ENCODE assay signal across 7 mouse cellular contexts in the genomic region with DNA sequence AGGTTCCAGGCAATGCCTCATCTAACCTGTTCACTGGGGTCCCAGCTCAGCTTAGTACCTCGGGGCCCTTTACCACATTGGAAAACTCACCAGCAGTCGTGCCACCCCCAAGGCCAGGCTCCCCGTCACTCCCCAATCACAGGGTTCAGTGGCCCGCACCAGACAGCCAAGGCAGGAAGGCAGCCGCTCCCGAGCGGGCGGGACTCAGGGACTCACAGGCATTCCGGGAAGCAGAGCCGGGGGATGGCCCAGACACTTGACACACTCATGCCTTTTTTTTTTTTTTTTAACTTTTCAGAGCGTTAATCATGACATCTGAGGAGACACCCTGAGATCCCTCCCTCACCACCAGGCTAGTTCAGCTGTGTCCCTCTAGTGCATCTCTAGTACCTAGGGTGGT. TPM values are rescaled to one million over a fixed set of nuclear protein-coding genes. Genes with fewer than 3 reads are reported as not detected.
A peak's percentile ranks its signal among the peaks of the same experiment; 100 is the strongest.
DNase-seq lines count a peak whose midpoint lies in the region; ATAC-seq and TF ChIP-seq lines count a peak whose summit lies in the region.

No protein-coding gene starts in this region.

- no peak overlapping the region for H3K9ac ChIP-seq in MEL (ENCODE audit: control insufficient read depth, low read depth, low read length, poor library complexity, severe bottlenecking)
- peak overlapping the region; percentile 97; the same call in 1 of the 2 replicates for H3K9ac ChIP-seq in liver, embryonic 11.5 days (ENCODE audit: low read depth, low read length)
- peak overlapping the region; percentile 31; the same call in 1 of the 2 replicates for H3K9ac ChIP-seq in stomach, postnatal 0 days (ENCODE audit: low read length)

- H3K9me3 ChIP-seq in MEL (replicated peaks; ENCODE audit: insufficient read depth, low read length) = no peaks in the 10 kb centered on the region
- no peaks in the 10 kb centered on the region for H3K9me3 ChIP-seq in liver, embryonic 11.5 days (ENCODE audit: control insufficient read depth, low read length)
- no peaks in the 10 kb centered on the region for H3K9me3 ChIP-seq in stomach, postnatal 0 days (ENCODE audit: control insufficient read depth, low read length)

- H3K4me1 ChIP-seq in MEL (ENCODE audit: control insufficient read depth in 1 of 2, insufficient read depth in 2 of 2, low read length in 2 of 2) = peaks cover 13 to 41% of the 10 kb centered on the region in 2 experiments
- H3K4me1 ChIP-seq in liver, embryonic 11.5 days (replicated peaks; ENCODE audit: control insufficient read depth, insufficient read depth, low read length) = peaks cover 70% of the 10 kb centered on the region
- H3K4me1 ChIP-seq in stomach, postnatal 0 days (replicated peaks; ENCODE audit: control insufficient read depth, insufficient read depth) = peaks cover 11% of the 10 kb centered on the region

- no peak overlapping the region for H3K27ac ChIP-seq in MEL (ENCODE audit: control insufficient read depth, low read depth, low read length)
- H3K27ac ChIP-seq in liver, embryonic 11.5 days (ENCODE audit: low read depth, low read length) = peak overlapping the region; percentile 70; the same call in 1 of the 2 replicates
- H3K27ac ChIP-seq in stomach, postnatal 0 days (replicated peaks) = peak overlapping the region; percentile 35

- no peak for ATAC-seq in liver, embryonic 11.5 days (replicated peaks; ENCODE audit: low FRiP score)
- no peak for ATAC-seq in stomach, postnatal 0 days (ENCODE audit: low FRiP score, low TSS enrichment)

- peak overlapping the region; percentile 77 for H3K4me2 ChIP-seq in liver, embryonic 11.5 days
- peak overlapping the region; percentile 99 for H3K4me2 ChIP-seq in stomach, postnatal 0 days (replicated peaks; ENCODE audit: low read depth)

- H3K4me3 ChIP-seq in MEL (ENCODE audit: control insufficient read depth in 1 of 2, insufficient read depth in 1 of 2, low read depth in 2 of 2, low read length in 2 of 2) = peak overlapping the region in 1 of 2 experiments; percentile 99; a peak in 1 of 4 replicates
- H3K4me3 ChIP-seq in liver, embryonic 11.5 days (ENCODE audit: low read depth, low read length) = peak overlapping the region; percentile 96
- peak overlapping the region; percentile 92 for H3K4me3 ChIP-seq in stomach, postnatal 0 days (ENCODE audit: low read depth, low read length)

- no peak for TF ChIP-seq RAD21 in MEL (IDR thresholded peaks at IDR 0.05; ENCODE audit: low read depth, low read length)

- TF ChIP-seq EP300 in MEL (IDR thresholded peaks at IDR 0.05; ENCODE audit: low read depth in 1 of 2, low read length in 2 of 2) = no peak
- TF ChIP-seq EP300 in stomach, postnatal 0 days (optimal IDR thresholded peaks at IDR 0.05) = no peak

- no peak for TF ChIP-seq CTCF in MEL (IDR thresholded peaks at IDR 0.05 in 2 of 3, conservative IDR thresholded peaks at IDR 0.05 in 1 of 3; ENCODE audit: control insufficient read depth in 1 of 3, insufficient read depth in 1 of 3, low read depth in 2 of 3, low read length in 3 of 3, poor library complexity in 1 of 3, severe bottlenecking in 1 of 3)
- no peak for TF ChIP-seq CTCF in stomach, postnatal 0 days (IDR thresholded peaks at IDR 0.05; ENCODE audit: low read depth)

- no peak for TF ChIP-seq POLR2A in MEL (IDR thresholded peaks at IDR 0.05; ENCODE audit: control insufficient read depth in 1 of 2, insufficient read depth in 1 of 2, low read depth in 1 of 2, low read length in 2 of 2, poor library complexity in 1 of 2)

- peaks cover 47% of the 10 kb centered on the region for H3K79me2 ChIP-seq in MEL (ENCODE audit: control insufficient read depth, insufficient read depth, low read length, poor library complexity)

- H3K36me3 ChIP-seq in MEL (ENCODE audit: control insufficient read depth in 1 of 2, insufficient read depth in 2 of 2, low read length in 2 of 2) = peaks cover 0 to 21% of the 10 kb centered on the region in 2 experiments; a peak in 3 of 4 replicates
- no peaks in the 10 kb centered on the region; the same call in 1 of the 2 replicates for H3K36me3 ChIP-seq in liver, embryonic 11.5 days (ENCODE audit: control insufficient read depth, insufficient read depth, low read length)
- H3K36me3 ChIP-seq in stomach, postnatal 0 days (ENCODE audit: control insufficient read depth, insufficient read depth, low read length) = no peaks in the 10 kb centered on the region

- DNase-seq in MEL (ENCODE audit: low read depth, low spot score) = no peak
- DNase-seq in adrenal gland, postnatal 10 days = peak; percentile 79
- DNase-seq in heart, postnatal 4 days = peak; percentile 52
- DNase-seq in liver, embryonic 11.5 days (ENCODE audit: low spot score) = no peak
- DNase-seq in stomach, postnatal 0 days (ENCODE audit: low spot score) = peak; percentile 74
- DNase-seq in urinary bladder, postnatal 10 days (ENCODE audit: low spot score) = no peak
- no peak for DNase-seq in thymus, postnatal 0 days (ENCODE audit: low spot score)

- H3K27me3 ChIP-seq in MEL (ENCODE audit: control insufficient read depth in 1 of 2, insufficient read depth in 2 of 2, low read length in 2 of 2) = no peaks in the 10 kb centered on the region
- H3K27me3 ChIP-seq in liver, embryonic 11.5 days (replicated peaks; ENCODE audit: control insufficient read depth, insufficient read depth, low read length) = no peaks in the 10 kb centered on the region
- H3K27me3 ChIP-seq in stomach, postnatal 0 days (ENCODE audit: control insufficient read depth, insufficient read depth, low read length) = no peaks in the 10 kb centered on the region

- 45% methylated on average over 11 of the region's 11 CpGs for WGBS in liver, embryonic 11.5 days
- WGBS in stomach, postnatal 0 days = 39% methylated on average over 11 of the region's 11 CpGs

TF ChIP-seq in MEL, 35 proteins besides CTCF, POLR2A, EP300 and RAD21 (continues in another document):
- no peak for TF ChIP-seq GABPA (IDR thresholded peaks at IDR 0.05; ENCODE audit: low read depth, low read length)
- peak; percentile 40; the same call in 1 of the 2 replicates for TF ChIP-seq ZNF384 (IDR thresholded peaks at IDR 0.05; ENCODE audit: low read depth, low read length)
- TF ChIP-seq ELF1 (IDR thresholded peaks at IDR 0.05; ENCODE audit: low read depth, low read length) = no peak
- TF ChIP-seq NELFE (IDR thresholded peaks at IDR 0.05; ENCODE audit: low read depth, low read length) = no peak
- TF ChIP-seq E2F4 (IDR thresholded peaks at IDR 0.05; ENCODE audit: borderline replicate concordance, low read depth, low read length) = no peak
- TF ChIP-seq ZC3H11A (IDR thresholded peaks at IDR 0.05; ENCODE audit: low read depth, low read length) = no peak

RNA-seq across cellular contexts. Expression of a gene that starts 4.4 kb away (rescaled TPM):
- 14.6 and 15.8 TPM in 2 replicates for total RNA-seq in MEL (2012; rRNA removed)
- 10 to 100 TPM in 1 of 2 experiments, not detected in 1; 29.0 TPM for polyA plus RNA-seq in MEL (2012; ENCODE audit: insufficient read depth in 1 of 2, insufficient read length in 2 of 2, low read depth in 1 of 2, low replicate concordance in 2 of 2, missing spikeins in 1 of 2)
- 10 to 100 TPM; 37.5 to 55.7 TPM for total RNA-seq in adrenal gland, postnatal 10 days (2021)
- 10 to 100 TPM; 19.0 to 19.4 TPM for total RNA-seq in heart, postnatal 4 days (2021)
- polyA plus RNA-seq in liver, embryonic 11.5 days (2014; fragmentation: Nextera tagmentation; extraction: Ambion mirVana) = 17.7 and 19.2 TPM in 2 replicates
- polyA plus RNA-seq in stomach, postnatal 0 days (2015; fragmentation: Nextera tagmentation; extraction: Ambion mirVana) = 10.7 and 11.0 TPM in 2 replicates
- 18.3 and 19.7 TPM in 2 replicates for polyA plus RNA-seq in thymus, postnatal 0 days (2015; fragmentation: Nextera tagmentation; extraction: Ambion mirVana)

RNA-seq across cellular contexts. Expression of a gene that starts 14.6 kb away (rescaled TPM):
- total RNA-seq in MEL (2012; rRNA removed) = 77.8 and 108 TPM in 2 replicates
- polyA plus RNA-seq in MEL (2012; ENCODE audit: insufficient read depth in 1 of 2, insufficient read length in 2 of 2, low read depth in 1 of 2, low replicate concordance in 2 of 2, missing spikeins in 1 of 2) = 100 to 1,000 TPM in 1 of 2 experiments, not detected in 1; 188 TPM
- total RNA-seq in adrenal gland, postnatal 10 days (2021) = 100 to 1,000 TPM; 133 to 151 TPM
- 10 to 100 TPM; 98.7 to 99.9 TPM for total RNA-seq in heart, postnatal 4 days (2021)
- polyA plus RNA-seq in liver, embryonic 11.5 days (2014; fragmentation: Nextera tagmentation; extraction: Ambion mirVana) = 25.1 and 33.5 TPM in 2 replicates
- 10.3 and 11.2 TPM in 2 replicates for polyA plus RNA-seq in stomach, postnatal 0 days (2015; fragmentation: Nextera tagmentation; extraction: Ambion mirVana)
- polyA plus RNA-seq in thymus, postnatal 0 days (2015; fragmentation: Nextera tagmentation; extraction: Ambion mirVana) = 18.2 and 23.2 TPM in 2 replicates

RNA-seq across cellular contexts. Expression of a gene that starts 37.5 kb away (rescaled TPM):
- 308 and 324 TPM in 2 replicates for total RNA-seq in MEL (2012; rRNA removed)
- polyA plus RNA-seq in MEL (2012; ENCODE audit: insufficient read depth in 1 of 2, insufficient read length in 2 of 2, low read depth in 1 of 2, low replicate concordance in 2 of 2, missing spikeins in 1 of 2) = 100 to 1,000 TPM; 300 to 657 TPM
- total RNA-seq in adrenal gland, postnatal 10 days (2021) = 100 to 1,000 TPM; 982 to 996 TPM
- 1,000 to 10,000 TPM in 1 of 2 experiments, 100 to 1,000 TPM in 1; 966 to 1,003 TPM for total RNA-seq in heart, postnatal 4 days (2021)
- 482 and 514 TPM in 2 replicates for polyA plus RNA-seq in liver, embryonic 11.5 days (2014; fragmentation: Nextera tagmentation; extraction: Ambion mirVana)
- polyA plus RNA-seq in stomach, postnatal 0 days (2015; fragmentation: Nextera tagmentation; extraction: Ambion mirVana) = 679 and 705 TPM in 2 replicates
- polyA plus RNA-seq in thymus, postnatal 0 days (2015; fragmentation: Nextera tagmentation; extraction: Ambion mirVana) = 588 TPM in 2 replicates

RNA-seq across cellular contexts. Expression of a gene that starts 39.7 kb away (rescaled TPM):
- total RNA-seq in MEL (2012; rRNA removed) = 4.8 and 6.8 TPM in 2 replicates
- 10 to 100 TPM in 1 of 2 experiments, not detected in 1; 19.3 TPM for polyA plus RNA-seq in MEL (2012; ENCODE audit: insufficient read depth in 1 of 2, insufficient read length in 2 of 2, low read depth in 1 of 2, low replicate concordance in 2 of 2, missing spikeins in 1 of 2)
- 10 to 100 TPM; 41.6 to 65.6 TPM for total RNA-seq in adrenal gland, postnatal 10 days (2021)
- total RNA-seq in heart, postnatal 4 days (2021) = 1 to 10 TPM; 3.7 to 5.1 TPM
- polyA plus RNA-seq in liver, embryonic 11.5 days (2014; fragmentation: Nextera tagmentation; extraction: Ambion mirVana) = 2.8 and 3.1 TPM in 2 replicates
- 4.2 and 4.3 TPM in 2 replicates for polyA plus RNA-seq in stomach, postnatal 0 days (2015; fragmentation: Nextera tagmentation; extraction: Ambion mirVana)
- polyA plus RNA-seq in thymus, postnatal 0 days (2015; fragmentation: Nextera tagmentation; extraction: Ambion mirVana) = 3.5 and 4.3 TPM in 2 replicates

RNA-seq across cellular contexts. Expression of a gene that starts 47.1 kb away (rescaled TPM):
- 8.1 and 8.3 TPM in 2 replicates for total RNA-seq in MEL (2012; rRNA removed)
- polyA plus RNA-seq in MEL (2012; ENCODE audit: insufficient read depth in 1 of 2, insufficient read length in 2 of 2, low read depth in 1 of 2, low replicate concordance in 2 of 2, missing spikeins in 1 of 2) = 10 to 100 TPM in 1 of 2 experiments, not detected in 1; 26.7 TPM
- total RNA-seq in adrenal gland, postnatal 10 days (2021) = 100 to 1,000 TPM; 106 to 127 TPM
- 100 to 1,000 TPM; 145 to 163 TPM for total RNA-seq in heart, postnatal 4 days (2021)
- polyA plus RNA-seq in liver, embryonic 11.5 days (2014; fragmentation: Nextera tagmentation; extraction: Ambion mirVana) = 19.2 and 20.1 TPM in 2 replicates
- 8.5 and 9.6 TPM in 2 replicates for polyA plus RNA-seq in stomach, postnatal 0 days (2015; fragmentation: Nextera tagmentation; extraction: Ambion mirVana)
- 13.1 and 18.8 TPM in 2 replicates for polyA plus RNA-seq in thymus, postnatal 0 days (2015; fragmentation: Nextera tagmentation; extraction: Ambion mirVana)

Comparison
In these comparisons a context has a peak if more than half of its experiments do, and no peak if none do; other contexts are left out.
1. DNase-seq: peak in adrenal gland, postnatal 10 days (single experiment), heart, postnatal 4 days (single experiment) and stomach, postnatal 0 days (single experiment); none in MEL (single experiment), liver, embryonic 11.5 days (single experiment), urinary bladder, postnatal 10 days (single experiment) and thymus, postnatal 0 days (single experiment).